Mouse (Mus musculus) olfactory bulb, adult 2 months (tissue): ENCODE measurements around the gene Snip1. TPM values are rescaled to one million over a fixed set of nuclear protein-coding genes. Genes with fewer than 3 reads are reported as not detected.

Experiments
- H3K27ac ChIP-seq: fragments of 200-500 bp; 2 replicates; pipeline ENCODE4 v1.5.1; 2012; ENCODE audit warnings: low read depth, low read length; ENCODE audit not compliant: insufficient read depth
- H3K4me1 ChIP-seq: fragments of 200-500 bp; 2 replicates; pipeline ENCODE4 v1.6.1; 2012; ENCODE audit warnings: low read length; ENCODE audit not compliant: control insufficient read depth, insufficient read depth
- H3K4me3 ChIP-seq: fragments of 200-500 bp; 2 replicates; pipeline ENCODE4 v1.5.1; 2012; ENCODE audit warnings: mild to moderate bottlenecking, low read depth, low read length, moderate library complexity; ENCODE audit not compliant: insufficient read depth
- CTCF ChIP-seq: fragments of 200-500 bp; IDR thresholded peaks from 2 replicates; pipeline ENCODE4 v1.5.1; 2012; ENCODE audit warnings: low read depth, mild to moderate bottlenecking, low read length, moderate library complexity; ENCODE audit not compliant: insufficient read depth
- POLR2A ChIP-seq: fragments of 200-500 bp; IDR thresholded peaks from 2 replicates; pipeline ENCODE4 v1.6.1; 2012; ENCODE audit warnings: mild to moderate bottlenecking, low read depth, low read length, moderate library complexity; ENCODE audit not compliant: insufficient read depth
- WGBS: fragments of 180-500 bp; shearing (Covaris S2); methylation state at CpG from one replicate; pipeline ENCODE4 v1.1.7; 2018; 5-methylcytosine and 5-hydroxymethylcytosine counted together
- polyA plus RNA-seq: library from polyadenylated mRNA; stranded (reverse); fragments of >200 nt; gene quantifications from 2 replicates; pipeline ENCODE4 v1.2.4, GENCODE M21; 2012; ENCODE audit warnings: low replicate concordance; ENCODE audit not compliant: missing spikeins, insufficient read depth, insufficient read length

The Snip1 gene
- polyA plus RNA-seq, 1 experiment: not detected

DNA sequence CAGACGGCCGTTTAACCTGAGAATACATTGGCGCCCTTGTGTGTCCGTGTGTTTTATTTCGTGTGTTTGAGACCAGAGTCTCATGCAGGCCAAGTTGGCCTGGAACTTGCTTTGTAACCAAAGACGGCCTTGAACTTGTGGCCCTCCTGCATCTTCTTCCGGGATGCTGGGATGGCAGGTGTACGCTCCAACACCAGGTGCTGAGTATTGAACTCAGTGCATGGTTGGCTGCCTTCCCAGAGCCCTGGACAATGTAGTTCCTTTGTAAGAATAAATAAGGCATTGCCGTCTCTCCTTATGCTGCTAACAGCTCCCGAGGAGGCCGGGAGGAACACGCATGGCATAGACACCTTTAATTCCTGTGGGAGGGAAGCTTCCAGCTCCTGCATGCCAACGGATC is 50.5 kb downstream of the Snip1 start:
- no peak for TF ChIP-seq CTCF
- TF ChIP-seq POLR2A: no peak
- H3K4me1 ChIP-seq: peaks cover 36% of the 10 kb centered on the region
- H3K27ac ChIP-seq: no peak overlapping the region
- 65% methylated on average over 13 of the region's 13 CpGs for whole genome bisulfite sequencing
- H3K4me3 ChIP-seq: no peak overlapping the region

GRCm38 (mm10) chr4:125117902-125118320 is 51.4 kb downstream of the Snip1 start:
- 90% methylated on average over 7 of the region's 7 CpGs for WGBS
- H3K4me1 ChIP-seq: peaks cover 44% of the 10 kb centered on the region
- TF ChIP-seq POLR2A: no peak
- no peak for TF ChIP-seq CTCF

GRCm38 (mm10) chr4:125119070-125119469 is 52.6 kb downstream of the Snip1 start:
- WGBS: 59% methylated on average over 10 of the region's 10 CpGs
- Histone ChIP-seq H3K4me3 (no peak overlapping the region), H3K4me1 (peaks cover 50% of the 10 kb centered on the region), H3K27ac (no peak overlapping the region)
- TF ChIP-seq CTCF (no peak), POLR2A (no peak)

More at GRCm38 (mm10) chr4:125117902-125118320, 51.4 kb downstream of the Snip1 start:
- Histone ChIP-seq H3K27ac (no peak overlapping the region), H3K4me3 (no peak overlapping the region)

GRCm38 (mm10) chr4:125119721-125120120 is 53.2 kb downstream of the Snip1 start:
- TF ChIP-seq CTCF (no peak), POLR2A (no peak)
- 94% methylated on average over 11 of the region's 11 CpGs for WGBS
- Histone ChIP-seq H3K4me1 (peaks cover 52% of the 10 kb centered on the region), H3K27ac (no peak overlapping the region), H3K4me3 (no peak overlapping the region)

DNA sequence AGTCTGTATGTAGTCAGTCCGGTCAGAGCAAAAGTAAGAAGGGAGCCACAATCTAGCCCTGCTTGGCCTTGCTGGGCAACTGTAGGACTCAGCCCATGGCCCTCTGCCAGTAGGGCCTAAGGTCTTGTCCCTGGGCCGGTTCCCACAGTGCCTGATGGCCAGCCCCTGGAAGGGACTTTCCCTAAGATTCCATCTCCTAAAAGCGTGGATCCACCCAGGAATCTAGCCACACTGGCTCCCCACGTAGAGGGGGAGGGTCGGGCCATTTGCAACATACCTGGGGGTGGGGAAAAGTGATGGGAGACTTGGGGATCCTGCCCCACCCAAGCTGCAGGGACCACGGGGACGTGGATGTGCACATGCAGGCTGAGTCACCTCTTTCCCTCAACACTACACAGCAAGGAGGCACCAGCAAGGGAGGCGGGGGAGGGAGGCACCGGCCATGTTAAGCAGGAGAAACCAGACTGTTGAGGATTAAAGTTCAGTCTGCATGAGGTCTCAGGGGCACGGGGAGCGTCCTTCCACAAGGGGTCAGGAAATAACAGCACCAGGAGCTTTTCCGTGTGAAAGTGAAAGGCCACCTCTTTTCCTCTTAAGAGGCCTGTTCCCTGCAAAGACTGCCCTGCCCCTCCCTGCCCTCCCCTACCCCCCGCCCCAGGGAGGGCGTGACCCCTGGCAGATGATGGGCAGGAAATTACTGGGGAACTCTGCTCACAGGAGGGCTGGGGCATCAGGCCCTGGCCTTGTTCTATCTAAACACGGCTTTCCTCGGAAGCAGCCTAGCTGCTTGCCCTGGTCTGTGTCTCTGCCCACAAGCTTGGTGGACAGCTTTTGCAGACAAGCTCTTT is 56.2 kb downstream of the Snip1 start:
- WGBS: 34% methylated on average over 16 of the region's 16 CpGs

DNA sequence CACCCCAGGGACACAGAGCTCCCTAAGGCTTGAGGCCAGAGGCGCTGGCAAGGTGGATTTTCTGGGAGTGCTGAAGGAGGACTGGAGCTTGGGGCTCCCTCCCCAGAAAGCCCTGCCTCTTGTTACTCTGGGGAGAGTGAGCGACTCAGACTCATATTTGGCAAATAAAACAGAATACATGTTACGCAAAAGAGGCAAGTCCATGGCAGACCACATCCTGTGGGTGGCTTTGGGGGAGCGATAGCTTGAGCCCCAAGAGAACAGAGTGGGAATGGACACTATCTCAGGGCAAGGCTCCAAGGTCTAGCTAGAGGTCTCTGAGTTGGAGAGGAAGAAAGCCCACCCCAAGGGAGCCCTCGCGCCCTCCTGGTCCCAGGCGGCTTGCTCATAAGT is 56.8 kb downstream of the Snip1 start:
- H3K4me1 ChIP-seq: peaks cover 41% of the 10 kb centered on the region
- H3K27ac ChIP-seq: no peak overlapping the region
- no peak overlapping the region for H3K4me3 ChIP-seq
- 84% methylated on average over 7 of the region's 7 CpGs for WGBS
- TF ChIP-seq CTCF: no peak
- no peak for TF ChIP-seq POLR2A

More for the DNA sequence above, 56.2 kb downstream of the Snip1 start:
- TF ChIP-seq CTCF: no peak
- TF ChIP-seq POLR2A: no peak
- H3K4me3 ChIP-seq: no peak overlapping the region
- peaks cover 41% of the 10 kb centered on the region for H3K4me1 ChIP-seq
- no peak overlapping the region for H3K27ac ChIP-seq

Other genes with a start within 250 kb of the Snip1 start
- not detected in 2 replicates for gene Yrdc, start 216.0 kb upstream of the Snip1 start, polyA plus RNA-seq
- not detected in 2 replicates for gene 1110065P20Rik, start 215.5 kb upstream of the Snip1 start, polyA plus RNA-seq
- not detected in 2 replicates for gene Maneal, start 204.5 kb upstream of the Snip1 start, polyA plus RNA-seq
- gene Epha10, start 185.8 kb upstream of the Snip1 start, polyA plus RNA-seq: not detected in 2 replicates
- gene 9930104L06Rik, start 129.6 kb upstream of the Snip1 start, polyA plus RNA-seq: not detected in 2 replicates
- not detected in 2 replicates for gene Cdca8, start 127.4 kb upstream of the Snip1 start, polyA plus RNA-seq
- not detected in 2 replicates for gene Rspo1, start 80.2 kb upstream of the Snip1 start, polyA plus RNA-seq
- gene Gnl2, start 50.1 kb upstream of the Snip1 start, polyA plus RNA-seq: not detected in 2 replicates
- not detected in 2 replicates for gene Dnali1, start 969 bp upstream of the Snip1 start, polyA plus RNA-seq
- gene Meaf6, start 18.5 kb downstream of the Snip1 start, polyA plus RNA-seq: not detected in 2 replicates
- not detected in 2 replicates for gene Zc3h12a, start 61.2 kb downstream of the Snip1 start, polyA plus RNA-seq